Mouse (Mus musculus) olfactory bulb, adult 2 months (tissue): Measurements from ENCODE around the gene Smo. TPM values are rescaled to one million over a fixed set of nuclear protein-coding genes. Genes with fewer than 3 reads are reported as not detected.

Source experiments
- H3K27ac ChIP-seq: fragments of 200-500 bp; 2 replicates; pipeline ENCODE4 v1.5.1; 2012; ENCODE audit warnings: low read depth, low read length; ENCODE audit not compliant: insufficient read depth
- H3K4me1 ChIP-seq: fragments of 200-500 bp; 2 replicates; pipeline ENCODE4 v1.6.1; 2012; ENCODE audit warnings: low read length; ENCODE audit not compliant: control insufficient read depth, insufficient read depth
- H3K4me3 ChIP-seq: fragments of 200-500 bp; 2 replicates; pipeline ENCODE4 v1.5.1; 2012; ENCODE audit warnings: mild to moderate bottlenecking, low read depth, low read length, moderate library complexity; ENCODE audit not compliant: insufficient read depth
- CTCF ChIP-seq: fragments of 200-500 bp; IDR thresholded peaks from 2 replicates; pipeline ENCODE4 v1.5.1; 2012; ENCODE audit warnings: low read depth, mild to moderate bottlenecking, low read length, moderate library complexity; ENCODE audit not compliant: insufficient read depth
- POLR2A ChIP-seq: fragments of 200-500 bp; IDR thresholded peaks from 2 replicates; pipeline ENCODE4 v1.6.1; 2012; ENCODE audit warnings: mild to moderate bottlenecking, low read depth, low read length, moderate library complexity; ENCODE audit not compliant: insufficient read depth
- WGBS: fragments of 180-500 bp; shearing (Covaris S2); methylation state at CpG from one replicate; pipeline ENCODE4 v1.1.7; 2018; 5-methylcytosine and 5-hydroxymethylcytosine counted together
- polyA plus RNA-seq: library from polyadenylated mRNA; stranded (reverse); fragments of >200 nt; gene quantifications from 2 replicates; pipeline ENCODE4 v1.2.4, GENCODE M21; 2012; ENCODE audit warnings: low replicate concordance; ENCODE audit not compliant: missing spikeins, insufficient read depth, insufficient read length

Gene Smo
- polyA plus RNA-seq, result not detected in 2 replicates

DNA sequence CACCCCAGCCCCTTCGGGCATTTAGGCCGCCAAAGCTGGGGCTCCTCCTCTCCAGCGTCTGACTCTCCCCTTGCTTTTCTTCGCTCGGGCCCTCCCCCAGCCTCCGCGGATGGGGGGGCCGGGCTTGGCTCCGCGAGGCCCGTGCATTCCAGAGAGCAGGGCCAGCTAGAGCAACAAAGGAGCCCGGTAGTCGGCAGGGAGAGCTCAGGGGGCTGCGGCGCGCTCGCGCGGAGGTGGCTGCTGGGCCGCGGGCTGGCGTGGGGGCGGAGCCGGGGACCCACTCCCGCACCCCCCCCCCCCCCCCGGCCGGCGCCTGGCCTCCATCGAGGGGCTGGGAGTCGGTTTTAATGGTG is at the start of gene Smo:
TSS of gene Smo (plus strand) at position 168 of the 353 bp plus-strand sequence.
- WGBS, result 0% methylated on average over 25 of the region's 30 CpGs
- TF ChIP-seq POLR2A (no peak), CTCF (no peak)
- peak within 1 kb of the TSS; percentile 58 for H3K4me3 ChIP-seq
- H3K4me1 ChIP-seq, result peaks cover 9% of the 10 kb centered on the region
- no peak within 1 kb of the TSS for H3K27ac ChIP-seq

GRCm38 (mm10) chr6:29685952-29686351 is 49.4 kb upstream of the Smo start:
- WGBS, result 36% methylated on average over 4 of the region's 4 CpGs
- no peak overlapping the region for H3K4me3 ChIP-seq
- H3K4me1 ChIP-seq, result peaks cover 9% of the 10 kb centered on the region
- no peak for TF ChIP-seq CTCF
- TF ChIP-seq POLR2A, result no peak
- no peak overlapping the region for H3K27ac ChIP-seq

DNA sequence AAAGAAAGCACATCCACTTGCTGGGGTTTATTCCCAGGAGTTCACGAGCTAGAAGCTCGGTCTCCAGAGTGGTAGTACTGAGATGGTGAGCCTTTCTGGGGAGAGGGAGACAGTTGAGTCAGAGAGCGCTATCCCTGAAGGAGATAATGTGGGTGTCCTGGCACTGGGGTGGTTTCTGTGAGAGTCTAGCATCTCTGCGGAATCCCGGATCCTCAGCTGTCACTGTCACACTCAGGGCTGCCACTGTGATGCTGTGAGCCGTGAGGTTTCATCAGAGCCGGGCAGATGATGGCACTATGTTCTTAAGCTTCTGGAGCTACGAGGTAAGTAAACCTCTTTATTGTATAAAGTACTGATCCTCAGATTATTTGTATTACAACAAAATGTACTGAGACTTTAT is 45.8 kb upstream of the Smo start:
- 72% methylated on average over 8 of the region's 8 CpGs for WGBS
- no peak for TF ChIP-seq POLR2A
- TF ChIP-seq CTCF, result no peak
- H3K4me3 ChIP-seq, result no peak overlapping the region
- no peak overlapping the region for H3K27ac ChIP-seq
- peaks cover 10% of the 10 kb centered on the region for H3K4me1 ChIP-seq

DNA sequence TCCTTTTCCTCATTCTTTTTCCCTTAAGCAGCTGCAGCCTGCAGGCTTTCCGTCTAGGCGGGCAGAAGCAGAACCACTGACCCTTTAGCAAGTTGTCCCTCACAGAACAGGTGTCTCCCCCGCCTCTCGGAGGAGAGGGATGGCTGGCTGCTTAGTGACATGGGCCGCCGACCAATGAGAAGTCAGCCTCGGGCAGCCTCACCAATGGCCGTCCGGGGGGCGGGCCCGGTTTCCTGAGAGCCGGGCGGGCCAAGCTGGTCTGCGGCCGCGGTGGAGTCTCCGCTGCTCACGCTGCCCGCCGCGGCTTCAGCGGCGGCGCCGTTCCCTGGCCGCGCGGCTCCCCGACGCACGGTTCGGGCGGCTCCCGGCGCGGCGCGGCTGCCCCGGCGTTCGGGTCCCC is 41.4 kb upstream of the Smo start, which contains the start of gene Tspan33:
TSS of gene Tspan33 (plus strand) at position 270 of the 400 bp plus-strand sequence.
- no peak for TF ChIP-seq CTCF
- TF ChIP-seq POLR2A, result peak; percentile 38; the same call in 1 of the 2 replicates
- WGBS, result under 1% methylated on average over 37 of the region's 41 CpGs
- peak within 1 kb of the TSS; percentile 93 for H3K4me3 ChIP-seq
- peaks cover 15% of the 10 kb centered on the region for H3K4me1 ChIP-seq
- H3K27ac ChIP-seq, result no peak within 1 kb of the TSS

GRCm38 (mm10) chr6:29694375-29695289 is 40.7 kb upstream of the Smo start:
- Histone ChIP-seq H3K27ac (no peak overlapping the region), H3K4me1 (peaks cover 15% of the 10 kb centered on the region), H3K4me3 (peak overlapping the region; percentile 93)
- no peak for TF ChIP-seq CTCF
- no peak for TF ChIP-seq POLR2A
- WGBS, result 7% methylated on average over 35 of the region's 35 CpGs

DNA sequence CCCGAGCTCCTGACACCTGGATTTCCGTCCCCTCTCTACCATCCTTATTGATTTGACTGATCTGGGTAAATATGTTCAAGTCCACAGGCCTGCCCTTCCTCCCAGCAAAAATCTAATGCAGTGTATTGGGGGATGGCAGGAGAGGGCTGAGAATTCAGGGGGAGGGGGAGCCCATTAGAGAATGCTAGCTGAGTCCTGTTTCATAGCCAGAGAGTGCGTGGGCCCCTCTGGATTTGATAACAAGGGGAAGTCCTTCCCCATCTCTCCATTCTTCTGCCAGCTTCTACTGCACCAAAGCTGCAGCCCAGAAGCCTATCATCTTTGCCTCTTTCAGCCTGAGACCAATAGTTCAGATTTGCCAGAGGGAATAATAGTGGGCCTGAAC is 40.0 kb upstream of the Smo start:
- Histone ChIP-seq H3K4me1 (peaks cover 15% of the 10 kb centered on the region), H3K4me3 (peak overlapping the region; percentile 31), H3K27ac (no peak overlapping the region)
- 44% methylated on average over 3 of the region's 3 CpGs for WGBS
- TF ChIP-seq CTCF (no peak), POLR2A (no peak)

DNA sequence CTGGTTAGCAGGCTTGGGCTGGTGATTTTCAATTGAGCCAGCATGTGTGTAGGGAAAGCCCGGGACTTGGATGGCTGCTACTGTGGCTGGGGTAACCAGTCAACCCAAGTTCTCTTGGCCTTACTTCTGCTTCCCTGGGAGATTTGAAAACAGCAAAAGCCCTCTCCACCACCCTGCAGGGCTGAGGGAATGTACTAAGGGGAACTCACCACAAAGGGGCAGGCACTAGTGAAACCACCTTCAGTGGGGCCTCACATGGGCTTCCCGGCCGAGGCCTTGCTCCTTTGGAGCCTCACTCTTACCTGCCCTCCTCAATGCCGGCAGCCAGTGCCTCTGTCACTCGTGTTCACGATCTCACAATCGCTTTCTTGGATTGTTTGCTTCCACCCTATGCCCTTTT is 39.3 kb upstream of the Smo start:
- no peak overlapping the region for H3K27ac ChIP-seq
- WGBS, result 73% methylated on average over 7 of the region's 7 CpGs
- H3K4me1 ChIP-seq, result peaks cover 15% of the 10 kb centered on the region
- TF ChIP-seq CTCF (no peak), POLR2A (no peak)
- no peak overlapping the region; the same call in 1 of the 2 replicates for H3K4me3 ChIP-seq

- TF ChIP-seq CTCF (no peak), POLR2A (no peak)
- no peak overlapping the region for H3K4me3 ChIP-seq
- no peak overlapping the region for H3K27ac ChIP-seq
- peaks cover 15% of the 10 kb centered on the region for H3K4me1 ChIP-seq
These were observed 38.2 kb upstream of the Smo start for GRCm38 (mm10) chr6:29697139-29697538.

- TF ChIP-seq POLR2A, result no peak
- TF ChIP-seq CTCF, result no peak
- Histone ChIP-seq H3K4me1 (peaks cover 15% of the 10 kb centered on the region), H3K27ac (no peak overlapping the region), H3K4me3 (no peak overlapping the region)
- 67% methylated on average over 3 of the region's 3 CpGs for WGBS
These were observed 37.8 kb upstream of the Smo start for GRCm38 (mm10) chr6:29697548-29697947.
